Mouse (Mus musculus): ENCODE measurements around the gene Blcap.
A peak's percentile ranks its signal among the peaks of the same experiment; 100 is the strongest.

Gene Blcap

GRCm38 (mm10) chr2:157518451-157518850 is 52.6 kb downstream of the Blcap start:
- DNase-seq: no peak

- no peak for DNase-seq
Observed at GRCm38 (mm10) chr2:157517526-157517925, 53.5 kb downstream of the Blcap start.

- DNase-seq: no peak
Observed at GRCm38 (mm10) chr2:157514353-157514752, 56.7 kb downstream of the Blcap start.

GRCm38 (mm10) chr2:157513737-157514208 is 57.3 kb downstream of the Blcap start:
- DNase-seq: no peak

GRCm38 (mm10) chr2:157512859-157513258 is 58.2 kb downstream of the Blcap start:
- no peak for DNase-seq

GRCm38 (mm10) chr2:157510031-157510430 is 61.0 kb downstream of the Blcap start:
- peak; percentile 26 to 46 for DNase-seq

- DNase-seq: peak; percentile 78 to 83
Observed at GRCm38 (mm10) chr2:157509182-157509581, 61.9 kb downstream of the Blcap start.

GRCm38 (mm10) chr2:157506779-157507178 is 64.3 kb downstream of the Blcap start:
- DNase-seq: no peak
